Mouse (Mus musculus) urinary bladder, postnatal 36 days (tissue): Measurements from ENCODE around the gene Hoxd10.

Experiments
- DNase-seq, 2 experiments: peaks; one replicate each; pipeline ENCODE4 v3.0.0; 2022; ENCODE audit warnings: low spot score in 2 of 2, mixed read lengths in 1 of 2

The Hoxd10 gene

GRCm38 (mm10) chr2:74680561-74681398 lies 10.9 kb upstream of the Hoxd10 start:
- DNase-seq: no peak

- DNase-seq: no peak
These were observed 9.9 kb upstream of the Hoxd10 start for GRCm38 (mm10) chr2:74681594-74682531.

- no peak for DNase-seq
These were observed 8.9 kb upstream of the Hoxd10 start for GRCm38 (mm10) chr2:74682796-74683195.

DNA sequence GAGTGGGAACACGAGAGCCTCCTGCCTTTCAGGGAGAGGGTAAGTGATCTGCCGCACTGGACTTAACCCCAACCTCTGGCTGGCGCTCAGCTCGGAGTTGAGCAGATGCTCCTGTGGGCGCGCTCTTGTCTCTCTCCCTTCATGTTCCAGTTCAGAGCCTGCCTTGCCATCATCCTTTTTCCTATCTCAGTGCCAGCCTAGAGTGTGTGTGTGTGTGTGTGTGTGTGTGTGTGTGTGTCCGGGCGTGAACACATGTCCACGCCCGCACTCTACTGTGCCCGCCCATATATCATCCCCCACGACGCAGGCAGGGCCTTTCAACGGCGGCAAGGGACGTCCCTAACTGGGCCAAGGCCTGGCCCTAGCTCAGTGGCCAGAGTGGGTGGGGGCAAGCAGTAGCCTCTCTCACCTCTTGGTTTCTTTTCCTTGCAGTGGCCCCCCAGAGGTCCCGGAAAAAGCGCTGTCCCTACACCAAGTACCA lies 8.2 kb upstream of the Hoxd10 start:
- no peak for DNase-seq

DNA sequence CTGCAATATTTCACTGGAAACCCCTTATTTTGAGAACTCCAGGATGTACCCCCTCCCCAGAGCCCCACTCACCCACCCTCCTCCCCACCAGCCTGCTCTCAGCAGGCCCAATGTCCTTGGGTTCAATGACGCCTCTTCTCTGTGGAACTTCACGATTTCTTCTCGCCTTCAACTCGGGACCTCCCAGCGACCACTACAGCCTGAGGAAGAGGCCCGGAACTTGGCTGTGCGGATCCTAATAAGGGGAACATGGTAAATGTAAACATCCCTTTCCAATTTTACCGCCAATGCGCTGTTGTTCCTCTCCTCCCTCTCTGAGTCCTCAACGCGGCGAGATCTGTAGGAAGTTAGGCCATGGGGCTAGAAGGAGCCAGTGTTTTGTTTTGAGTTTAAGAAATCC lies 7.6 kb upstream of the Hoxd10 start:
- DNase-seq: no peak

DNA sequence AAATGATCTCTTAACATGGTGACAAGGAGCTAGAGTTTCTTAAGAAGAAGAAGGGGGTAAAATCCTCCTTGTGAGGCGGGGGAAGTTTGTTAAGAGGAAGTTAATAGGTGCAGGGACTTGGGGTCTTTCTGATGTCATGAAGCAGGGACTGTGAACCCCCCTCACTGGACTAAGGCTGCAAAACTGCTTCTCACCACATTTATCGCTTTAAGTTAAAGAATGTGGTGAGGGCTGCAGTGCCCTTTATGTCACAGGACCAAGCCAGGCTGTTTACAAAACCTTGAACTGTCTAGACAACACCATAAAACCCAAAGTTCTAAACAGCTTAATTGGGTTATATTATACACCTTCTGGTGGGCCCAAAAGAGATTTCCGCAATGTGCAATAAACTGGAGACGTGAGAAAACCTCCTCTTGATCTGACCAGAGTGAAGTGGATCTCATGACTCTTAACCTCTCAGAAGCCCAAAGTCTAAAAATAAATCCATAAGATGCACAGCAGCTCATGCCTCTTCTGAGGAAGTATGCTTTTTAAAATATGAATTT lies 6.6 kb upstream of the Hoxd10 start:
- DNase-seq: no peak

DNA sequence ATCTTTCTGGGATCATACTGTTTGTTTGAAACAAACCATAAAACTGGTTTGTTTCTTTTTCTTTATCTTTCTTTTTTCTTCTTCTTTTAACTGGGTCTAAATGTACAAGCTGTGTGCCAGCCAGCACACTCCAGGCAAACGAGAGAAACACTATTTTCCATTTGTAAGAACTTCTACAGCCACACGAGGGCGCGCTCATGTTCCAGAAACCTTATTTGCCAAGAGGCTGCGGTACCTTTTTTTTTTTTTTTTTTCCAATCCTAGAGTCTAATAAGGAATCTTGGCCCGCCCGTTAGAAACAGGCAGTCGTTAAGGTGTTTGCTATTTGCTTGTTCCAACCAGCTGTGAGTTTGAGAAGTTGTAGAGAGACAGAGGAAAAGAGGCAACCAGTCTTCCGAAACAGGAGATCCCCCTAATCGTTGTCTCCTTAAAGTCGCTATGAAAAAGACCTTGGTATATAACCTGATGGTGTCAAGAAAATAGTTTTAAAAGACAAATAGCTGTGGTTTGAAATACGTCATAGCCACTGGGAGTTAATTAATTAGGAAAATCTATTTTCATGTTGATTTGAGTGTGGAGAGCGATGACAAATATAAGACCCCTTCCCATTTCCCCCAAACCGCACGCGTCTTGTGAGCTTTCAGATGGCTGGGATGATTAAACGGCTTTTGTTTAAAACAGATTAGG lies 5.3 kb upstream of the Hoxd10 start:
- DNase-seq: peak in 1 of 2 experiments; percentile 73

- DNase-seq: no peak
These were observed 4.6 kb upstream of the Hoxd10 start for GRCm38 (mm10) chr2:74686988-74687697.

- DNase-seq: no peak
These were observed 3.8 kb upstream of the Hoxd10 start for GRCm38 (mm10) chr2:74687698-74688555.

GRCm38 (mm10) chr2:74688795-74689573 lies 2.7 kb upstream of the Hoxd10 start:
- no peak for DNase-seq

GRCm38 (mm10) chr2:74689574-74690337 lies 2.0 kb upstream of the Hoxd10 start:
- no peak for DNase-seq

DNA sequence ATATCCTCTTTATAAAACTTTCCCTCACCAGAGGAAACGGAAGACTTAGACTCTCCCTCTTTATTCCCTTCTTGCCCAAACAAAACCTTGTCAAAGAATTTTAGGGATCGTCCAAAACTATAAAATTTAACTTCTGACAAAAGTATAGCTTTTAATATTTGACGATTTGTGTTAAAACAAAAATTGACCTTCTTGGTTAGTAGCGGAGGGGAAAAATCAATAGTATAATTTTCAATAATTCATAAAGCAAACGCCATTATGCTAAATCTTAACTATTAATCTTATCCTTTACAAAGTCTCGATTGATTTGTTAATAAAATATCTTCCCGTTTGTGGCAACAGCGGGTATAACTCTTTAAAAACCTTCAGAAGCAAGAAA lies 1.4 kb upstream of the Hoxd10 start:
- no peak for DNase-seq

DNA sequence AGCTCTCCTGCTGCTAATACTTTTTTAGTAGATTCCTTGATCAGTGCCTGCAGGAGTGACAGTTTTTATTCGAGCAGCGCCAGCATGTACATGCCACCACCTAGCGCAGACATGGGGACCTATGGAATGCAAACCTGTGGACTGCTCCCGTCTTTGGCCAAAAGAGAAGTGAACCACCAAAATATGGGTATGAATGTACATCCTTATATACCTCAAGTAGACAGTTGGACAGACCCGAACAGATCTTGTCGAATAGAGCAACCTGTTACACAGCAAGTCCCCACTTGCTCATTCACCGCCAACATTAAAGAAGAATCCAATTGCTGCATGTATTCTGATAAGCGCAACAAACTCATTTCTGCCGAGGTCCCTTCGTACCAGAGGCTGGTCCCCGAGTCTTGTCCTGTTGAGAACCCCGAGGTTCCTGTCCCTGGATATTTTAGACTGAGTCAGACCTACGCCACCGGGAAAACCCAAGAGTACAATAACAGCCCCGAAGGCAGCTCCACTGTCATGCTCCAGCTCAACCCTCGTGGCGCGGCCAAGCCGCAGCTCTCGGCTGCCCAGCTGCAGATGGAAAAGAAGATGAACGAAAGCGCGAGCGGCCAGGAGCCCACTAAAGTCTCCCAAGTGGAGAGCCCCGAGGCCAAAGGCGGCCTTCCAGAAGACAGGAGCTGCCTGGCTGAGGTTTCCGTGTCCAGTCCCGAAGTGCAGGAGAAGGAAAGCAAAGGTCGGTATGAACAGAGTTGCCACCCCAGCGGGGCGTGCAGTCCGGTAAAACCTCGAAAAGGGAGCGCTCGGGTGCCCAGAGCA lies 477 bp downstream of the Hoxd10 start:
- no peak for DNase-seq

DNA sequence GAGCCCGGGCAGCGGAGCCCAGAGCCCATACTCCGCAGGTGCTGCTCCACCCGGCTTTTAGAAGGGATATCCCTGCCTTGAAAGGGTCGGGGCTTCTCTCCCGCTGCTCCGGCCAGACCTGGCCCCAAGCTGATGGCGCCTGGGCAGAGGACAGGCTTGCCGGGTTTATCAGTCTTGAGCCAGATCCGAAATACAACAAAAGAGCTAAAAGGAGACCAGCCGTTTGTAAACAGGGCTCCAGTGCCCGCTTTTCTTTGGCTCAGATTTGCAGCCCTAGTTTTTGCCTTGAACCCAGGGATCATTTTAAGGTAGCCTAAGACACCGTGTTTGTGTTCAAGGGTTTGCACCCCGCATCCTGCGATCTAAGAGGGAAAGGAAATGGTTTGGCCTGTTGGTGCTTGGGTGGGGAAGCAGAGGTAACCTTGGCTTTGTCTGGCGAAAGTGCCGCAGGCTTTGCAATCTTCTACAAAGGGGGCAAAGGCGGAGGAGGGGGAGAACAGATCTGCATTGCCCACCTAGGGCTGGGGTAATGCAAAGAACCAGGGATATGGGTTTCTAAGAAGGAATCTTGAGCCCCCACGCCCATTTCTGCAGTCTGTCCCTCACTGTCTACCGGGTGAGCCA lies 1.2 kb downstream of the Hoxd10 start:
- no peak for DNase-seq

DNA sequence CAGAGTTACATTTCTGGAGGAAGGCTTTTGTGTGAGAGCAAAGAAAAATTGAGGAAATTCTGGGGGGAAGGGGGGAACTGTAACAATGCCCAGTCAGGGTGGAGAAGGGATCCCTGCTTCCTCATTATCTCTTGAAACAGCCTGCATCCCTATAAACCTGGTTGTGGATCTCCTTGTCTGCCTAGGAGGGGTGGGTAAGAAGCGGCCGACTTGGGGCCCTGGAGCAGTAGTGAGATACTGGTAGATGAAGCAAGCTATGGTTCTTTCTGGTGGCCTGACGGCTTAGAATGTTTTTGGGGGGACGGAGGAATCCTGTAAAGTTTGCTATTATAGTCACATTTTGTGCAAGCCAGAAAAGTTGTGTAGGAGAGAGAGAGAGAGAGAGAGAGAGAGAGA lies 1.7 kb downstream of the Hoxd10 start:
- no peak for DNase-seq

DNA sequence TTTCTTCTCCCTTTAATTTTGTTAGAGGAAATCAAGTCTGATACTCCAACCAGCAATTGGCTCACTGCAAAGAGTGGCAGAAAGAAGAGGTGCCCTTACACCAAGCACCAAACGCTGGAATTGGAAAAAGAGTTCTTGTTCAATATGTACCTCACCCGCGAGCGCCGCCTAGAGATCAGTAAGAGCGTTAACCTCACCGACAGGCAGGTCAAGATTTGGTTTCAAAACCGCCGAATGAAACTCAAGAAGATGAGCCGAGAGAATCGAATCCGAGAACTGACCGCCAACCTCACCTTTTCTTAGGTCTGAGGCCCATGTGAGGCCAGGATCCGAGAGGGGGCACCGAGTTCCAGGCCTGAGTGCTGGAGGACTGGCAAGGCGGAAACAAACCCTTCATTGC lies 2.3 kb downstream of the Hoxd10 start:
- DNase-seq: no peak

DNA sequence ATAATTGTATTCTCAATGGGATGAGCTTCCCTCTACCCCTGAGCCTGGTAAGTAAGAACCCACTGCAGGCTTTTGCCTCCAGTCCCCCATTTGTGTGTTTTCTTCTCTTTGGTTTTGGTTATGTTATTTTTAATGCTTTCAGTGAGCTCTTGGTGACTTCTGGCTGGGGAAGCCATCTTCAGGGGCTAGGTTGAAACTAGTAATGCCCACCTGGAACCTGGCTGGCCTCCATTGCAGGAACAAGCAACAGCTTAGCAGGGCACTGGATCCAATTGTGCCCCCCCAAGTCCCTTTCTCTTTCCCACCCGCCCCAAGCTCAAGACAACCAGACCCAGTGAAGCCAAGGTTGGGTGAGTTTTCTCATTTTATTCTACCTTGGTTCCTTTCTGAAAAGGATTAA lies 3.7 kb downstream of the Hoxd10 start:
- DNase-seq: no peak
